Mouse (Mus musculus) layer of hippocampus, adult 9-11 months (tissue): ENCODE data around the gene Usp20.

Experiments used
- DNase-seq: peaks from one replicate; pipeline ENCODE4 v3.0.0; 2022

Usp20 gene

GRCm38 (mm10) chr2:30990221-30990620 lies 8.1 kb downstream of the Usp20 start:
- DNase-seq = no peak

GRCm38 (mm10) chr2:30994853-30995252 lies 12.8 kb downstream of the Usp20 start:
- no peak for DNase-seq

DNA sequence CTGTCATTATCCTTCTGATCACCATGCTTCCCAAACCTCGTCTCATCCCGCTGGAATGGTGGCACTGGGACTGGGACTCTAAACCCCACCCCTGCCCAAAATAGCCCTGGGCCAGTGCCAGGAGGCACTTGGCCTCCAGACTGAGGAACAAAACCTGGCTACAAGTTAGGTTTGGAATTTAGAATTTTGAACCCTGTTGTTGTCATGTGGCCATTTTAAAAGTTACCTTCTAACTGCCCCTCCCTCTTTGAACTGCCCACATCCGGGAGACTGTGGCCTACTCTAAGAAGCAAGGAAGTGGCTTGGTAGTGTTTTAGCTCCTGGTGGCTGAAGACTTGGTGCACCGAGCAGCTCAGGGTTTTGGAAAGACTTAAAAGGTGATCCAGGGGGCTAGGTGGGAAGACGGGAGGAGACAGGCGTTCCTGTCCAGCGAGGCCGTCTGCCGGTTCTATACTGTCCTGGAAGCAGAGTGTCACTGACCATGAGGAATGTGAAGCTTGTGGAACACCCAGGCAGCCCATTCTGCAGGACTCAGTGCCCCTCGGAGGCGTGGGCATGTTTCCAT lies 13.4 kb downstream of the Usp20 start:
- no peak for DNase-seq

DNA sequence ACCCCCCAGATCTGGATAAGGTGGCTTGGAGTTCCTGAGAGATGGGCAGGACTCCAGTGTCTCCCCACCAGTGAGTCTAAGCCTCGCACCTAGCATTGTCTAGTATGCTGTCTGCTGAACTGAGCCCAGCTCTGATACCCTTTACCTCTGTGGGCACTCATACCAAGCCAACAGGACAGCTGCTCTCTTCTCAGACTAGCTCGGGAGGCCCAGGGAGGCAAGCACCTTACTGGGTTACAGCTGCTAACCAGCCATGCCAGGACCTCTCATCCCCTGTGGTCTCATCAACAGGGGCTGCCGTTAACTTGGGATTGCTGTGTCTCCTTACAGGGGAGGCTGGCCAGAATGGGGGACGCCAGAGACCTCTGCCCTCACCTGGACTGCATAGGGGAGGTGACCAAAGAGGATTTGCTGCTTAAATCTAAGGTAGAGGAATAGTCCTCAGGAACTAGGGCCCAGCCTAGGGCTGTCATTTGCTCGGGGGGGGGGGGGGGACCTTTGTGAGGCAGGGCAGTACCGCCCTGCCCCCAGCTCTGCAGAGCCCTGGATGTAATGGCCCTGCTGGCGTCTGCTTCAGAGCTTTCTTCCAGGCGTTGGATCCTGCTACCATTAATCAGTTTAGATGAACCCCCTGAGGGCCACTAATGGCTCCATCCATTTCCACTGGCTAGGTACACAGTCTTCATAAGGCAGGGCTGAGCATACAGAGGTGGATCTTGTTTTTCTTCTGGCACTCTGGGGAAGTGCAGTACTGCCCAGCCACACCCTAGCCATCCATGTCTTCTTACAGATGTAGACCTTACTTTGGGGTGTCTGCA lies 16.6 kb downstream of the Usp20 start:
- no peak for DNase-seq

DNA sequence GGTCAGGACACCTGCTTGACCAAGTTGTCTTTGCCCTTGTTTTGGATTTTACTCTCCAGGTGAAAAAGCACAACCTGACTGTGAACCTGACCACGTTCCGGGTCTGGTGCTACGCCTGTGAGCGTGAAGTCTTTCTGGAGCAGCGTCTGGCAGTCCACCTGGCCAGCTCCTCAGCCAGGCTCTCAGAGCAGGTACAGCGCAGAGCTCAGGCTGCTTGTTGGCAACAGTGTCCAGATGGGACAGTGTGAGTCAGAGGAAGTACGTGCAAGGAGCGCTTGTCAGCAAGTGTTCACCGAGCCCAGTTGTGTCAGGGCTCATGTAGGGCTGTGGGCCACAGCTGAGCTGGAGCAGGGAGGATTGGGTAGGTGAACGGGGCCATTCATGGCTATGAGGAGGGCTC lies 20.8 kb downstream of the Usp20 start:
- DNase-seq = peak; percentile 66

DNA sequence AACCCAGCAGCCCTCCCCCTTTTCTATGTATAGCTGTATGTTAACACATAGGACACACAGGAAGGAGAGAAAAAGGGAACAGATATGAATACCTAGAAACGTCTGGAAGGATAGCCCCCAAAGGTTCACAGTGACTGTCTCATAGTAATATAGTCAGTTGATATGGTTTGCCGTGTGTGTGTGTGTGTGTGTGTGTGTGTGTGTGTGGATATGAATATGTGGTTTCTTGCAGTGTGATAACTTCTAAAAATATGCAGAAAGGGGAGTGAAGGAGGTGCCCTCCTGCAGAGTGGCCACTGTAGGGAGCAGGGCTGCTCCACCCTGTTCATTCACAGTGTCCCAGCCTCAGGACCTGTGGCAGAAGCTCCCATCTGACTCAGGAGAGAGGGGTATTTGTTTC lies 23.4 kb downstream of the Usp20 start:
- no peak for DNase-seq

GRCm38 (mm10) chr2:31006434-31006833 lies 24.4 kb downstream of the Usp20 start:
- no peak for DNase-seq

GRCm38 (mm10) chr2:31007208-31007607 lies 25.1 kb downstream of the Usp20 start:
- DNase-seq = no peak

DNA sequence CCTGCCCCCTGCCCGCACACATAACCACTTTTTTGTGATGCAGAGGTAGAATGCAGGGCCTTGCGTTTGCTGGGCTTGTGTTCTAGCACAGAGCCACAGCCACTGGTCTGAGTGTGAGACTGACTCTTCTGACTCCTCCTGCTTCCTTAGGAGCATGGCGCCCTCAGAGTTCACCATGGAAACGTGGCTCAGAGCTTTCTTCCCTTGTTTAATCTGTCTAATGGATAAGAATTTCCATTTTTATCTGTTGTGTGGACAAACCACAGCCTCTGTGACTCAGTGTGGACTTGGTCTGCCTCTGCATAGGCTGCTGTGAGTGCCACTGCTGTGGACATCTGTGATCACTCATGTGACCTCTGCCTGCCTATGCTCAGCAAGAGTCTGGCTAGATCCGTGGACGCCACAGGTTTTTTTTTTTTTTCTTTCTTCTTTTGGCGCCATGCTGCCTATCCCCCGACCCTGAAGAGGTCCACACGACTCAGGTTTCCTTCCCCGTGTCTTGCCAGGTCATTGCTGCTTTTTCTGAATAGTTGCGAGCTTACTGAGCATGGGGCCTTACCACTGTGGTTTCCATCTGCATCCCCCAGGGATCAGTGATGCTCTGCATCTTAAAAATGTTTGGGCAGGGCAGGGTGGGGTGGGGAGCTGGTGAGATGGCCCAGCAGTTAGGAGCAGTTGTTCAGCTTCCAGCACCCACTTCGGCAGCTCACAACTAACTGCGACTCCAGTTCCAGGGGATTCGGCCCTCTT lies 31.5 kb downstream of the Usp20 start:
- no peak for DNase-seq

- no peak for DNase-seq
These were observed 35.7 kb downstream of the Usp20 start for GRCm38 (mm10) chr2:31017625-31018317.

- no peak for DNase-seq
These were observed 36.4 kb downstream of the Usp20 start for GRCm38 (mm10) chr2:31018519-31018918.

GRCm38 (mm10) chr2:31019011-31019410 lies 36.9 kb downstream of the Usp20 start:
- DNase-seq = no peak

- DNase-seq = no peak
These were observed 38.1 kb downstream of the Usp20 start for GRCm38 (mm10) chr2:31020202-31020601.

GRCm38 (mm10) chr2:31023940-31024339 lies 41.9 kb downstream of the Usp20 start:
- DNase-seq = no peak

GRCm38 (mm10) chr2:31024618-31025370 lies 42.7 kb downstream of the Usp20 start:
- peak; percentile 53 for DNase-seq

GRCm38 (mm10) chr2:31025458-31025857 lies 43.4 kb downstream of the Usp20 start:
- no peak for DNase-seq

DNA sequence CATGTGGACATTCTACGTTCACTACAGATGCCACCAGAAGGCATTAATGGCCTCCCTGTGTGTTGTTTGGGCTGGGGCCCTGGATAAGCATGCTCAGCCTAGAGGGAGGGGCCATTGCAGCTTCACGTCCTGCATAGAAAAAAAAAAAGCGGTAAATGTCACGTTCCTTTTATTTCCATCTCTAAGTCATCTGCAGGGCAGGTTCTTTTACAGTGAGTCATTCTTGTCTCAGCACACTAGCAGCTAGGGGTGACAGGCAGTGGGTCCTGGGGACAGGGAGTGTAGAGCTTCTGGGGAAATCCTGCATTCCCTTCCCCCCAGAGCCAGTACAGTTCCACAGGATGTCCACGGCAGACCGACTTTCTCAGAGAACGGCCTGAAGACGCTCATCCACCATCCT lies 44.6 kb downstream of the Usp20 start:
- DNase-seq = no peak

GRCm38 (mm10) chr2:31031972-31032371 lies 49.9 kb downstream of the Usp20 start:
- no peak for DNase-seq

GRCm38 (mm10) chr2:31036811-31037210 lies 54.7 kb downstream of the Usp20 start:
- no peak for DNase-seq

GRCm38 (mm10) chr2:31040043-31040442 lies 58.0 kb downstream of the Usp20 start:
- no peak for DNase-seq

GRCm38 (mm10) chr2:31040487-31040886 lies 58.4 kb downstream of the Usp20 start:
- no peak for DNase-seq

- DNase-seq = no peak
These were observed 59.3 kb downstream of the Usp20 start for GRCm38 (mm10) chr2:31041386-31041785.

DNA sequence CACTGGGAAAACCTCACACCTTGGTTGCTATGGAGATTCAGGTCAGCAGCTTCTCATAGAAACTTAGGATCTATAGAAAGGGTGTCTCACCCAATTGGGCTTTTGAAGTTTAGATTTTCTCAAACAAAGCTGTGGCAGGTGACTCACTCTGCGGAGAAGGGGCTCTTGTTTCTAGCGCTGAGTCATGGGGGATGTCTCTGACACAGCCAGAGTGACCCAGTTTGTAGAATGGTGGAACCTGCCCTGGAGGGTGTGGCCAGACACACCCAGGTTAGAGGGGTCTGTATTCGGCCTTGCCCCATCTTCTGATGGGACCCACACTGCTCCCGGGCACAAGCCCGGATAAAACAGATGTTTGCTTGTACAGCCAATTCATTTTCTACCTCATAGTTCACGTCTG lies 60.8 kb downstream of the Usp20 start:
- DNase-seq = no peak
